Mouse (Mus musculus) embryonic stem cell, embryonic (primary cell): Measurements from ENCODE around the gene Cd3d.

ENCODE experiments used
- CTCF ChIA-PET, 4 experiments: fragments of 300-600 bp in 2 of 4; fragments of 350-600 bp in 2 of 4; sonication (Branson Sonifier 250); formaldehyde crosslinking; loops; one replicate each; lab custom pipeline; 2022; ENCODE audit warnings: inconsistent platforms in 2 of 4; lab: Charles Lee
- POLR2A ChIA-PET, 4 experiments: fragments of 300-600 bp in 2 of 4; fragments of 350-600 bp in 2 of 4; sonication (Branson Sonifier 250); formaldehyde crosslinking; loops; one replicate each; lab custom pipeline; 2022; ENCODE audit warnings: antibody characterized with exemption in 4 of 4, inconsistent platforms in 1 of 4; lab: Charles Lee

Gene Cd3d

DNA sequence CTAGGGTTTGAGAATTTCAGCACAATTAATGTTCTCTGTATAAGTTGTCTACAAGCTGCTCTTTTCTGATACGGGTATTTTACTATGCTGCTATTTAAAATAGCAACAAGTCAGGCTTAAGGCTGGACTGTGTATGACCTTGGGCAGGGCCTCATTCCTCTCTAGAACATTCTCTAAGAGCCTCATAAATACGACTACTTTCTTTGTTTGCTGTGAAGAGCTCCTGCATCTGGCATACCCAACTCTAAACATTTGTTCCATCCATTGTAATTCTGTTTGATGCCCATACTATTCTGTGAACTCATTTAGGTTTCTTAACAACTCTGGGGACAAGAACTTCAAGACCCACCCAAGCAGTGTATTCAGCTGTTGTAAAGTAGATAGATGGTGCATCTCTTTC is 1.4 kb downstream of the Cd3d start:
- POLR2A ChIA-PET, result interaction anchor here in 3 of 4 experiments (0.5 to 1.6 kb wide), 7 partner anchors 12 to 214 kb away, joined by 3 to 5 read pairs (median 3); partner anchors contain the start of gene Mpzl3 (in 1 of the 3)
- CTCF ChIA-PET, result interaction anchor here in 2 of 4 experiments (0.5 to 1.0 kb wide), 2 partner anchors 59 to 1985 kb away, joined by 3 read pairs; no protein-coding TSS in a partner anchor

DNA sequence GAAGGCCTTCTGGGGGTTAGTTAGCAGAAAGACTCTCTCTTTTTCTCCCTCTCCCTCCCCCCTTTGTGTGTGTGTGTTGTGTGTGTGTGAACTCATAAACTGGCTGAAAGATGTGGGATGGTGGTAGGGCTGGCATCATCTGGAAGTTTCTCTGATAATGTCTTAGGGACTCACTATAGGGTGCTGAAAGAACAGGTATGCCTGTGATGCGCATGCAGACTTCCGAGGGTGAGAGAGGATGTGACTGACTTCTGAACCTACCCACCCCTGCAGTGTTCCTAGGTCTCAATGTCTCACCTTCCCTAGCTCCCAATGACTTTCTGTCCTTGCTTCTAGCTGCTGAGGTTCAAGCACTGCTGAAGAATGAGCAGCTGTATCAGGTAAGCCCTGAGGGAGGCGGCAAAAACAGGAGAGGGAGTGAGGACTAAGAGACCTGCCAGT is 4.2 kb downstream of the Cd3d start:
- ChIA-PET CTCF (interaction anchor here in 1 of 4 experiments (0.7 kb wide), 1 partner anchor 149 kb away, joined by 3 read pairs; no protein-coding TSS in a partner anchor), POLR2A (interaction anchor here in 2 of 4 experiments (0.6 to 1.1 kb wide), 3 partner anchors 19 to 1929 kb away, joined by 3 to 6 read pairs (median 3); no protein-coding TSS in a partner anchor)

- POLR2A ChIA-PET, result interaction anchor here in 3 of 4 experiments (0.6 to 0.7 kb wide), 3 partner anchors 56 to 1929 kb away, joined by 3 read pairs; no protein-coding TSS in a partner anchor
Observed at GRCm38 (mm10) chr9:44986242-44986781, 4.7 kb downstream of the Cd3d start.

DNA sequence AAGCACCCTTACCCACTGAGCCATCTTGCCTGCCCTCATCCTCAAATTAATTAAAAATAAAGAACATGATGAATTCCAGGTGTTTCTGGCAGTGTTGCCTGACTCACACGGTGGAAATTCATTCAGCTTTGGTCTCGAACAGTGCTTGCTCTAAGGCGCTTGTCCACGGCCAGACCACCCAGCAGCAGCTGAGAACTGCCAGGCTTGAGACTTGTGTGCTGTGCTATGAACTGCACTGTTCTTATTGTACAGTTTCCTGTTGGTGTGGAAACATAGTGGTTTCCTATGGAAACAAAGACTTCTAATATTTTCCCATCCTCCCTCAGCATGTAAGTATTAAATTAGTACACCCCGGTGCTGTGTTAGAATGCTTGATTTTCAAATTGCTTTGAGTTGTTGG is 5.4 kb downstream of the Cd3d start:
- ChIA-PET CTCF (no interaction called here), POLR2A (interaction anchor here in 1 of 4 experiments (0.6 kb wide), 1 partner anchor 95 kb away, joined by 3 read pairs; no protein-coding TSS in a partner anchor)

More at GRCm38 (mm10) chr9:44986242-44986781, 4.7 kb downstream of the Cd3d start:
- CTCF ChIA-PET, result interaction anchor here in 1 of 4 experiments (0.7 kb wide), 1 partner anchor 148 kb away, joined by 3 read pairs; no protein-coding TSS in a partner anchor

DNA sequence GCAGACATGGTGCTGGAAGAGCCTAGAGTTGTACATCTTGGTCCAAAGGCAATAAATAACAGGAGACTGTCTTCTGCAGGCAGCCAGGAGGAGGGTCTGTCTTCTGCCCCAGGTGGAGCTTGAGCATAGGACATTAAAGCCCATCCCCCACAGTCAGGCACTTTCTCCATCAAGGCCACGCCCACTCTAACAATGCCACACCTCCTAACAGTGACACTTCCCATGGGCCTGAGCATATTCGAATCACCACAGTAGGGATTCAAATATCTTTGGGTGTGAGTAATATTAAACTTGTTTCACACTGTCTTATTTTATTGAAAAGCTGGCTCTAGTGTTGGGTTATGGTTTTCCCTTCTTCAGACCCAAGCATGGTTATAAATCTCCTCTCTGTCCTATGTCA is 10.2 kb downstream of the Cd3d start:
- ChIA-PET CTCF (no interaction called here), POLR2A (no interaction called here)

DNA sequence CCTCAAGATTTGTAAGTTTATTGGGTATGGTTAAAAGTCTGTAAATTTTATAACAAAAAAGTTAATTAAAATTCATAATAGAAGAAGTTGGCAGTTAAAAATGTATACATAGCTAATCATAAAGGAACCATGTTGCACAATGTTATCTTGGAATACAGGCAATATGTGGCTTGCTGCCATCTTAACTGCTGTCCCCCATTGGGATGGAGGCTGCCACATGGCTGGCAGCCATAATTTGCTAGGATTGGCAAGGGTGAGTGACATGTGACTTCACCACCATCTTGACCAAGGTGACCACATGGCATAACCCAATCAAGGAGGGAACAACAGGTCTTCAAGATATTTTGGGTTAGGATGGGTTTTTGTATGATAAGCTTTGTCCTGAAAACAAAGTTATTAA is 10.7 kb downstream of the Cd3d start:
- ChIA-PET CTCF (interaction anchor here in 1 of 4 experiments (0.6 kb wide), 1 partner anchor 237 kb away, joined by 3 read pairs; no protein-coding TSS in a partner anchor), POLR2A (no interaction called here)

- POLR2A ChIA-PET, result interaction anchor here in 1 of 4 experiments (0.6 kb wide), 1 partner anchor 586 kb away, joined by 3 read pairs; the partner anchor contains the start of genes Rps25 and Trappc4
- CTCF ChIA-PET, result interaction anchor here in 1 of 4 experiments (0.6 kb wide), 1 partner anchor 140 kb away, joined by 4 read pairs; no protein-coding TSS in a partner anchor
Observed at GRCm38 (mm10) chr9:44993268-44993667, 11.7 kb downstream of the Cd3d start.

DNA sequence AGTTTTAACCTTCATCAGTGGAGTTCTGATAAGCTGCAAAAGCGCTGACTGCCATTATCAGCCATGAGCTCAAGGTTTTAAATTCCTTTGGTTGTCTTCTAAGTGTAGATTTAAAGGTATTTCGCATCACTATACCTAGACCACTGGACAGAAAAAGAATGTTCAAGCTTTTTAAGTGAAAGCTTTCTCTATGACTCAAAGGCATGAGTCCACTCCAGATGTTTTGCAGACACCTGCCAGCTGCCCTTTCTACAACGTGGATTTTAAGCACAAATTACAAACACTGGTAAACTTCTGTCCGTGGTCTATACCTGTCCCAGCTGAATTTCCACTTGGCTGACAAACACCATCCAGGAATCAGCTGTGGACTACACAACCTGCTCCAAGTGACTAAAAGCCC is 13.4 kb downstream of the Cd3d start:
- CTCF ChIA-PET, result interaction anchor here in 1 of 4 experiments (0.5 kb wide), 1 partner anchor 138 kb away, joined by 7 read pairs; no protein-coding TSS in a partner anchor

GRCm38 (mm10) chr9:44996590-44996989 is 15.0 kb downstream of the Cd3d start:
- CTCF ChIA-PET, result no interaction called here
- POLR2A ChIA-PET, result interaction anchor here in 1 of 4 experiments (0.5 kb wide), 1 partner anchor 52 kb away, joined by 4 read pairs; no protein-coding TSS in a partner anchor

More for the DNA sequence above, 13.4 kb downstream of the Cd3d start:
- POLR2A ChIA-PET, result interaction anchor here in 2 of 4 experiments (1.0 to 2.2 kb wide), 2 partner anchors 12 to 47 kb away, joined by 4 to 5 read pairs; no protein-coding TSS in a partner anchor

GRCm38 (mm10) chr9:44998138-44998537 is 16.6 kb downstream of the Cd3d start:
- ChIA-PET POLR2A (interaction anchor here in 2 of 4 experiments (0.6 to 1.4 kb wide), 3 partner anchors 9 to 125 kb away, joined by 3 read pairs; no protein-coding TSS in a partner anchor), CTCF (interaction anchor here in 2 of 4 experiments (0.7 to 1.7 kb wide), 3 partner anchors 31 to 189 kb away, joined by 3 to 6 read pairs (median 5); no protein-coding TSS in a partner anchor)

- POLR2A ChIA-PET, result interaction anchor here in 3 of 4 experiments (0.6 to 1.4 kb wide), 5 partner anchors 9 to 133 kb away, joined by 3 to 6 read pairs (median 3); no protein-coding TSS in a partner anchor
- CTCF ChIA-PET, result interaction anchor here in 3 of 4 experiments (0.6 to 1.7 kb wide), 3 partner anchors 23 to 135 kb away, joined by 3 to 5 read pairs (median 4); no protein-coding TSS in a partner anchor
Observed at GRCm38 (mm10) chr9:44999171-44999570, 17.6 kb downstream of the Cd3d start.

DNA sequence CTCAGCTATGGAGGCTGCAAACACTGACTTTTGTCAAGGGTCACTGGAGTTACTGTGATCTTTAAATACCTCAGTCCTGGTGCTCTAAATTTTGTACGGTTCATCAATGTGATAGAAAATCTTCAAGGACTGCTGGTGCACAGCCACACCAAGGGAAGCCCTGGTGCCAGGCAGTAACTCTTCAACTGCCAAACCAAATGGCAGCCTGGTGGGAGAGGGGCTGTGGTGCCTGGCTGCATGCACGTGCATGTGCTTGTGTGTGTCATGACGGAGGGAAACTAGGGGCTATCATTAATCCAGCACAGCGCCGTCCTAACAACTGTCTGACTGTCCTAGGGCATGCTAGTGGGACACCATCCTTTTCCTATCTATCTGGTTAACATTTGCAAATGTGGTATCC is 18.2 kb downstream of the Cd3d start:
- POLR2A ChIA-PET, result interaction anchor here in 2 of 4 experiments (1.0 to 1.3 kb wide), 2 partner anchors 9 to 18 kb away, joined by 3 to 6 read pairs; no protein-coding TSS in a partner anchor
- CTCF ChIA-PET, result interaction anchor here in 1 of 4 experiments (1.7 kb wide), 1 partner anchor 134 kb away, joined by 5 read pairs; no protein-coding TSS in a partner anchor

DNA sequence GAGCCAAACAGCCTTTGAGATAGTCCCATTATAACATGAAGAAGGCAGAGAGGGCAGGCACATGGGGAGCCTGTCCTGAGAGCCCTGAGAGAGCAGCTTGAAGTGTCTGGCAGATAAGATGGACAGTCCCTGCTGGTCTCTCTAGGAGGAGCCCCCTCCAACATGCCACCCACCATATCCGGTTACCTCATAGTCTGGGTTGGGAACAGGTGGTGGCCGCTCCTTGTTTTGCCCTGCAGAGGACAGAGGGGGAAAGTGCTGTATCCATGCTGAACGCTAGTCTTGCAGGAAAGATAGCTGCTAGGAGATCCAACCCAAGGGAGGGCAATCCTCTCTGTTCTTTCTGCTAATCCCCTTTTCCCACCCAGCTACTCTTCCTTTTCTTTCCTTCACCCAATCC is 18.7 kb downstream of the Cd3d start:
- POLR2A ChIA-PET, result interaction anchor here in 1 of 4 experiments (1.0 to 1.8 kb wide), 2 partner anchors 42 to 145 kb away, joined by 4 to 6 read pairs; no protein-coding TSS in a partner anchor

GRCm38 (mm10) chr9:45007404-45007803 is 25.8 kb downstream of the Cd3d start:
- CTCF ChIA-PET, result no interaction called here
- POLR2A ChIA-PET, result interaction anchor here in 1 of 4 experiments (1.6 kb wide), 1 partner anchor 8 kb away, joined by 6 read pairs; no protein-coding TSS in a partner anchor

More for the DNA sequence above, 18.7 kb downstream of the Cd3d start:
- CTCF ChIA-PET, result no interaction called here

GRCm38 (mm10) chr9:45008342-45008741 is 26.8 kb downstream of the Cd3d start:
- POLR2A ChIA-PET, result interaction anchor here in 1 of 4 experiments (1.6 kb wide), 1 partner anchor 9 kb away, joined by 6 read pairs; no protein-coding TSS in a partner anchor
- CTCF ChIA-PET, result no interaction called here

DNA sequence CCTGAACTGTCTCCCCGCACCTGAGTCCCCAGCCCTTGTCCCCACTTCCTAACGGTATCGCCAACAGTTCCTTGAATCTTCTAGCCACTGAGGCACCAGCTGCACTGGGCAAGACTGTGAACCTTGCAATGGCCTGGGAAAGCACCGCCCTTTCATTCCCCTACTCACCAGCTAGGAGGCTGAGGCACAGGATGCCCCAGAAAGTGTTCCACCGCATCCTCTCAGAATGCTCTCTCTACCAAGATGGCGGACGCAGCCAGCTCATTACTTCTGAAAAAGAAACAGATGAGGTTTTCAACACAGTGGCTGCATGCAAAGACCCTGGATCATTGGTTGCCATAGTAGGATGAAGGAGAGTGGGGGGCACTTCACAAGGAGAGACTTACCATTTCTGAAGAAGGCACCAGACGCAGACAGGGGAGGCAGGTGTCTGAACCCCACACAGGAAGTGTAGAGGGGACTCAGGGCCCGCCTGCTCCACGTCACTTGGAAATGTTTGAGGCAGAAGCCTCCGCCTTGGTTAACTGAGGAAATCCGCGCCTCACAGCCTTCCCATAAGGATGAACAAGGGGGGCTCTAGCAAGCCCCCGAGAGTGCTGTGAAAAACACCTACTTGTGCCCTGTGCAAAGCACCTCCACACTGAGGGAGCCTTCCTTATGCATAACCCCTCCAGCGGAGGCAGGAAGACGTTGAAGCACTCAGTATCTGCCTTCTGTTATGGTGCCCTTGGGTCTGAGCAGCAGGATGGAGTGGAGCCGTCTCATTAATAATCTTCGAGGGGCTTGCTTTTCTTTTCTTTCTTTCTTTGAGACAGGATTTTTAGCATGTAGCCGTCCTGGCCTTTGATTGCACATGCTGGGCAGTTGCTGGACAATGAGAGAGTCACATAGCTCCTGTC is 27.8 kb downstream of the Cd3d start, which contains the start of gene Cd3e:
TSS of gene Cd3e (minus strand) at position 448 of the 899 bp plus-strand sequence.
- POLR2A ChIA-PET, result interaction anchor here in 3 of 4 experiments (0.6 to 1.6 kb wide), 6 partner anchors 10 to 253 kb away, joined by 3 to 6 read pairs (median 3); no protein-coding TSS in a partner anchor
- CTCF ChIA-PET, result interaction anchor here in 1 of 4 experiments (0.6 to 0.7 kb wide), 2 partner anchors 87 to 109 kb away, joined by 3 to 4 read pairs; no protein-coding TSS in a partner anchor

GRCm38 (mm10) chr9:45010461-45010860 is 28.9 kb downstream of the Cd3d start:
- CTCF ChIA-PET, result interaction anchor here in 1 of 4 experiments (0.6 kb wide), 1 partner anchor 325 kb away, joined by 4 read pairs; no protein-coding TSS in a partner anchor
- POLR2A ChIA-PET, result interaction anchor here in 1 of 4 experiments (1.0 kb wide), 1 partner anchor 30 kb away, joined by 3 read pairs; no protein-coding TSS in a partner anchor
